Mouse (Mus musculus) intestine, embryonic 16.5 days (tissue): ENCODE results near the gene Ripor2. TPM values are rescaled to one million over a fixed set of nuclear protein-coding genes. Genes with fewer than 3 reads are reported as not detected.

ENCODE experiments used
- ATAC-seq: fragments of 200-750 bp; cut with Nextera tagmentation; 2 replicates; pipeline ENCODE4 v1.8.0; 2017; ENCODE audit warnings: moderate TSS enrichment, moderate library complexity
- H3K27ac ChIP-seq: fragments of 300-500 bp; sonication (generic); 2 replicates; pipeline ENCODE4 v1.5.1; 2014; ENCODE audit warnings: mild to moderate bottlenecking, low read length
- H3K27me3 ChIP-seq: fragments of 300-500 bp; sonication (generic); replicated peaks from 2 replicates; pipeline ENCODE4 v1.6.1; 2014; ENCODE audit warnings: low read length, control low read depth, mixed read lengths; ENCODE audit not compliant: control insufficient read depth, insufficient read depth
- H3K36me3 ChIP-seq: fragments of 300-500 bp; sonication (generic); 2 replicates; pipeline ENCODE4 v1.6.1; 2014; ENCODE audit warnings: low read length, control low read depth; ENCODE audit not compliant: control insufficient read depth, insufficient read depth
- H3K4me1 ChIP-seq: fragments of 300-500 bp; sonication (generic); 2 replicates; pipeline ENCODE4 v1.6.1; 2014; ENCODE audit warnings: low read length, control low read depth, mixed read lengths; ENCODE audit not compliant: control insufficient read depth, insufficient read depth
- H3K4me2 ChIP-seq: fragments of 300-500 bp; sonication (generic); 2 replicates; pipeline ENCODE4 v1.6.1; 2014; ENCODE audit warnings: low read depth, low read length, control low read depth
- H3K4me3 ChIP-seq: fragments of 300-500 bp; sonication (generic); 2 replicates; pipeline ENCODE4 v1.5.1; 2014; ENCODE audit warnings: mild to moderate bottlenecking, low read length
- H3K9ac ChIP-seq: fragments of 300-500 bp; sonication (generic); 2 replicates; pipeline ENCODE4 v1.6.1; 2014; ENCODE audit warnings: low read depth, low read length
- H3K9me3 ChIP-seq: fragments of 300-500 bp; sonication (generic); 2 replicates; pipeline ENCODE4 v1.6.1; 2016; ENCODE audit warnings: low read length, control low read depth; ENCODE audit not compliant: control insufficient read depth
- WGBS: fragments of 180-500 bp; shearing (Covaris S2); extraction: QIAGEN DNeasy Blood & Tissue Kit; methylation state at CpG from one replicate; pipeline ENCODE4 v1.1.7; 2014; 5-methylcytosine and 5-hydroxymethylcytosine counted together
- polyA plus RNA-seq: library from polyadenylated mRNA; unstranded; fragments of >200 nt; fragmentation: Nextera tagmentation; extraction: Ambion mirVana; gene quantifications from 2 replicates; pipeline ENCODE4 v1.2.1, GENCODE M21; 2015

The Ripor2 gene
- polyA plus RNA-seq, 1 experiment from 2014 or later, result 1.7 TPM

DNA sequence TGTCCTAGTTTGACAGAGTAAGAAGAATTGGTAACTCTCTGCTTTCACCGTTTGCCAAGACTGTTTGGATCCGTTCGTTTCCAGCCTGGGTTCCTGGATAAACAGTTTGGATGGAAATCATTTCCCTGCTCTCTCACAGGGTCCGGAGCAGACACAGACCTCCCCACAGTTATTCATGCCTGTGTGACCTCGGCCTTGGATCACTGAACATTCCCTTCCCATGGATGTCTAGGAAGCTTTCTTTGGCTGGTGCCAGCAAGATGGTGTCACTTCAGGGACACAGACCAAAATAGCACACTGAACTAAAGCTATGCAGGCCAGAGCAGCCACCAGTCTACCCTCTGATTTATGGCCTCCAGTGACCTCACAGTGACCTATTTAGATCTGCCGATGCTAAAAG, 38.5 kb downstream of the Ripor2 start:
- Histone ChIP-seq H3K9ac (no peak overlapping the region), H3K9me3 (no peaks in the 10 kb centered on the region), H3K4me1 (peaks cover 9% of the 10 kb centered on the region; the same call in 1 of the 2 replicates), H3K4me2 (no peak overlapping the region), H3K27ac (peak overlapping the region; percentile 49), H3K4me3 (no peak overlapping the region), H3K27me3 (no peaks in the 10 kb centered on the region), H3K36me3 (no peaks in the 10 kb centered on the region)
- peak; percentile 75 for ATAC-seq
- 15% methylated on average over 6 of the region's 6 CpGs for WGBS

DNA sequence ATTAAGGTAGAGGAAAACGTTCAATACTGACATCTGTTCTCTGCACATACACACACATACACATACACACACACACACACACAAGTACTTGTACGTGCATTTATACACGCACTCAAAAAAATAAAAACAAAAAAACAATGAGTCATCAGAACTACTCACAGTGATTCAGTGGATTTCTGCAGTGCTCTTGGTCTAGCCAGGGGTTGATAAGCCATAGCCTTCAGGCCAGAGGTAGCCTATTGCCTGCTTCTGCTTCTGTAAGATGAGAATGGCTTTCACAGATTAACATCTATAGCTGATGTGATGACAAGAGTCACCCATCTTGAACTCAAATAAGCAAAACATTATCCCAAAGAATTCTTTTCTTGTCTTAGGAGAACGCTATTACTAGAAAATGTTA, 41.6 kb downstream of the Ripor2 start:
- Histone ChIP-seq H3K9ac (no peak overlapping the region), H3K4me1 (peaks cover 4% of the 10 kb centered on the region; the same call in 1 of the 2 replicates), H3K27ac (no peak overlapping the region), H3K36me3 (no peaks in the 10 kb centered on the region), H3K4me2 (no peak overlapping the region), H3K27me3 (no peaks in the 10 kb centered on the region), H3K9me3 (no peaks in the 10 kb centered on the region), H3K4me3 (no peak overlapping the region)
- 81% methylated on average over 4 of the region's 4 CpGs for WGBS
- ATAC-seq, result no peak

GRCm38 (mm10) chr13:24625071-24625470, 43.1 kb downstream of the Ripor2 start:
- Histone ChIP-seq H3K4me3 (no peak overlapping the region), H3K4me2 (no peak overlapping the region), H3K9me3 (no peaks in the 10 kb centered on the region), H3K27me3 (no peaks in the 10 kb centered on the region), H3K9ac (no peak overlapping the region), H3K27ac (no peak overlapping the region), H3K36me3 (no peaks in the 10 kb centered on the region), H3K4me1 (peaks cover 4% of the 10 kb centered on the region; the same call in 1 of the 2 replicates)
- ATAC-seq, result no peak
- 70% methylated on average over 5 of the region's 5 CpGs for WGBS

DNA sequence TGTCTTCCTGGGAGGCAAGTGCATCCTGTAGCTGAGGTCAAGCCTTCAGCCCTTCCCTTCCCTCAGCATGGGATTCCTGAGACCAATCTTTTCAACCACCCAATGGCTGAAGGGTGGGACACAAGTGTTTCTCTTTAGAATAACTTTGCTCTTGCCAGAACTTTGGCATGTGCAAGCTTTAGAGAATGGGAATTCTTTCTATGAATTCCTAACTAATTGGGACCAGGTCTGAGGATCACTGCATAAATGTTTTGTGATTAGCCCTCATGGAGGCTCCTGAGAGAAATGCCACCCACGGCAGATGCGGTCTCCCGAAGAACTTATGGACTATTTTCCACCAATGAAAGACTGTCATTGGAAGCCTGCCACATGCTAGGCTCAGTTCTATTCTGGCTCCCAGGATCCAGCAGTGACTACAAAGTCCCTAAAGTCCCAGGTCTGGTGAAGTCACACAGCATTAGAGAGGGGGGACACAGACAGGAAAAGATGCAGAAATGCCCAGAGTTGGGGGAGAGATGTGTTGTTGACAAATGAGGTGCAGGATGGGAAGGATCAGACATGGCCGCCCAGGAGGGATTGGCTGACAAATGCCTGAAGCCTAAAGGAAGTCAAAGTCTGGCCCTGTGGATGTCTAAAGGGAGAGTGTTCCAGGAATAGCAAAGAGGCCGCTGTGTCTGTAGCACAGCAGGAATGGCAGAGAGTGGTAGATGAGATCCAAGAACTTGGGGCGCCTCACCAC, 44.9 kb downstream of the Ripor2 start:
- H3K27me3 ChIP-seq, result no peaks in the 10 kb centered on the region
- H3K9me3 ChIP-seq, result no peaks in the 10 kb centered on the region
- H3K36me3 ChIP-seq, result no peaks in the 10 kb centered on the region
- no peak for ATAC-seq
- H3K4me3 ChIP-seq, result no peak overlapping the region
- H3K4me1 ChIP-seq, result no peaks in the 10 kb centered on the region
- H3K27ac ChIP-seq, result no peak overlapping the region
- H3K9ac ChIP-seq, result no peak overlapping the region
- WGBS, result 92% methylated on average over 6 of the region's 6 CpGs
- H3K4me2 ChIP-seq, result no peak overlapping the region

- ATAC-seq, result no peak
- Histone ChIP-seq H3K4me2 (no peak overlapping the region), H3K4me3 (no peak overlapping the region), H3K4me1 (no peaks in the 10 kb centered on the region), H3K36me3 (no peaks in the 10 kb centered on the region), H3K9me3 (no peaks in the 10 kb centered on the region), H3K27me3 (no peaks in the 10 kb centered on the region), H3K9ac (no peak overlapping the region), H3K27ac (no peak overlapping the region)
- 82% methylated on average over 4 of the region's 4 CpGs for WGBS
Observed at GRCm38 (mm10) chr13:24628192-24628591, 46.2 kb downstream of the Ripor2 start.

DNA sequence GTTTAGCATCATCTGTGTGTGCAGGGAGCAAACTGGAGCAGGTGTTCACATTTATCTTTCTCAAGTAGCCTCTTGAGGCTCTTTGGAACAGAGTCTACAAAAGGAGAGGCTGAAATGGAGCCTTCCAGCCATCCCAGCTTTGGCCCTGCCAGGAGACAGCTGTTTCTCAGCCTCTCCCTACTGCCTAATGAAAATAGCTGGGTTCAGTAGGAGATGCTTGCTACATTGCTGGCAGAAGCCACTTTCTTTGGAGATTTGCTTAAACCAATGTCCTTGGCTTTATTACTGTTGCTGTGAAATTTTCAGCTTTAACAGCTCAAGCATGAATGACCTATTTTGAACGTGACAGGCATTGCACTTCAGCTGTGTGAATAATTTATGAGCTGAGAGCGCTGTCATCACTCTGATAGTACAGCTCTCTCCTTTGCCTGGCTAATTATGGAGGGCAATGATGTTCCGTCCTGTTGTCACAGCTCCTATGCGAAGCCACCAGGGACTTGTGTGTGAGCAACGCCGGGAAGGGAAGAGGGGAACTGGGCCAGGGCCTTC, 47.2 kb downstream of the Ripor2 start:
- H3K27ac ChIP-seq, result no peak overlapping the region
- H3K36me3 ChIP-seq, result no peaks in the 10 kb centered on the region
- H3K4me3 ChIP-seq, result no peak overlapping the region
- H3K4me1 ChIP-seq, result no peaks in the 10 kb centered on the region
- no peak overlapping the region for H3K4me2 ChIP-seq
- H3K27me3 ChIP-seq, result no peaks in the 10 kb centered on the region
- H3K9me3 ChIP-seq, result no peaks in the 10 kb centered on the region
- no peak for ATAC-seq
- 61% methylated on average over 6 of the region's 6 CpGs for WGBS
- no peak overlapping the region for H3K9ac ChIP-seq

GRCm38 (mm10) chr13:24630364-24630763, 48.4 kb downstream of the Ripor2 start:
- no peak for ATAC-seq
- Histone ChIP-seq H3K9ac (no peak overlapping the region), H3K27ac (no peak overlapping the region), H3K27me3 (no peaks in the 10 kb centered on the region), H3K36me3 (no peaks in the 10 kb centered on the region), H3K4me2 (no peak overlapping the region), H3K4me1 (no peaks in the 10 kb centered on the region), H3K4me3 (no peak overlapping the region), H3K9me3 (no peaks in the 10 kb centered on the region)
- 68% methylated on average over 4 of the region's 4 CpGs for WGBS

DNA sequence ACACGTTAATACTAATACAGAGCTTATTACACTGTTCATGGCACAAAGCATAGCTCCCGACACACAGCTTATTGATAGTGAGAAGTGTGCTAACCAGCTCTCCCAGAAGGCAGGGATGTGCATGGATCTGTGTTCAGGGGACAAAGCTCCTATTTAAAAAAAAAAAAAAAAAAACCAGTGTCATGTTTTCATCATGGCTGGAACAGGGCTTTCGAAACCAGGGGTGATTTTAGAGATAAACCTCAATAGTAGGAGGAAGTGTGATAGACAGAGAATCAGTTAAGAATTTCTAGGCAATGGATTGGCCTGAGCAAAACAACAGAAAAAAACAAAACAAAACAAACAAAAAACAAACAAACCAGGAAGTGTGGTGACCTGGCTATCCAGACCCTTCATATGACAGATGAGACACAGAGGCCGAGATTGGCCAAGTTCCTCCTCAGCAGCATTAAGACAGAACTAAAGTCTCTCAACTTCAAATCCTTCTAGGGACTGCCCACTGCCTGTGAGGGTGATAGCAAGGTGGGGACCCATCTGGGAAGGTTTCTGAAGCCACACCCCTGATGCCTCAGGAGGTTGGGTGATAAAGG, 51.1 kb downstream of the Ripor2 start:
- H3K27ac ChIP-seq, result no peak overlapping the region
- H3K36me3 ChIP-seq, result no peaks in the 10 kb centered on the region
- H3K4me3 ChIP-seq, result no peak overlapping the region
- H3K27me3 ChIP-seq, result 0 out of 2 replicates have a peak, but pooled peaks cover 4% of the 10 kb centered on the region
- H3K9ac ChIP-seq, result no peak overlapping the region
- H3K4me2 ChIP-seq, result no peak overlapping the region
- peaks cover 5% of the 10 kb centered on the region; the same call in 1 of the 2 replicates for H3K4me1 ChIP-seq
- WGBS, result 74% methylated on average over 4 of the region's 4 CpGs
- ATAC-seq, result no peak
- no peaks in the 10 kb centered on the region for H3K9me3 ChIP-seq

- H3K9me3 ChIP-seq, result no peaks in the 10 kb centered on the region
- no peak overlapping the region for H3K27ac ChIP-seq
- H3K36me3 ChIP-seq, result no peaks in the 10 kb centered on the region
- H3K4me2 ChIP-seq, result no peak overlapping the region
- WGBS, result 88% methylated on average over 13 of the region's 13 CpGs
- peaks cover 9% of the 10 kb centered on the region; the same call in 1 of the 2 replicates for H3K27me3 ChIP-seq
- no peak overlapping the region for H3K9ac ChIP-seq
- H3K4me1 ChIP-seq, result peaks cover 11% of the 10 kb centered on the region; the same call in 1 of the 2 replicates
- no peak overlapping the region for H3K4me3 ChIP-seq
- no peak for ATAC-seq
Observed at GRCm38 (mm10) chr13:24634346-24635120, 52.5 kb downstream of the Ripor2 start.
